Mouse (Mus musculus): Measurements from ENCODE around the gene Rpn2. TPM values are rescaled to one million over a fixed set of nuclear protein-coding genes. Genes with fewer than 3 reads are reported as not detected.

Rpn2 gene
- polyA plus RNA-seq, 1 experiment: 97.0 TPM

DNA sequence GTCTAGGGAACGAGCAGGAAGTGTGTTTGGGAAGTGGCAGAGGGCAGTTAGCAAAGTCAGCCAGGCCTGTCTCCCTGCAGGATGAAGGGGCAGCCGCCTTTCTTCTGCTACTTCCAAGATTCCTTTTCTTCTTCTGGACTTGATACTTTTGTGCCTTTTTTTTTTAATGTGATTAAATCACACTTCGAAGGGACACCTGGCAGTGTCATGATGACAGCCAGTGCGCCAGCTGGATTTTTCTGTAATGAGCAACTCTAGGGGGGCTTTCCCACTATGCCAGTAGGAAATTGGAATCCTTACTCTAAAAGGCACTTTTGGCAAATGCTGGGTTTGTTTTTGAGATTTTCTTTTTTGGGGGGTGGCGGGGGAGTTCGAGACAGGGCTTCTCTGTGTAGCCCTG is 36.7 kb downstream of the Rpn2 start:
- no peak overlapping the region for H3K27ac ChIP-seq (ENCODE audit: control insufficient read depth, insufficient read depth, low read depth, low read length, poor library complexity)
- no peaks in the 10 kb centered on the region for H3K4me1 ChIP-seq (ENCODE audit: control insufficient read depth, insufficient read depth, low read length)
- WGBS: 97% methylated on average over 6 of the region's 6 CpGs
- TF ChIP-seq POLR2A (IDR thresholded peaks at IDR 0.05; ENCODE audit: borderline replicate concordance, control insufficient read depth, low read depth, low read length) (no peak), CTCF (IDR thresholded peaks at IDR 0.05; ENCODE audit: control insufficient read depth, insufficient read depth, low read length) (no peak)
- H3K4me3 ChIP-seq (replicated peaks; ENCODE audit: control insufficient read depth, low read depth, low read length): no peak overlapping the region

DNA sequence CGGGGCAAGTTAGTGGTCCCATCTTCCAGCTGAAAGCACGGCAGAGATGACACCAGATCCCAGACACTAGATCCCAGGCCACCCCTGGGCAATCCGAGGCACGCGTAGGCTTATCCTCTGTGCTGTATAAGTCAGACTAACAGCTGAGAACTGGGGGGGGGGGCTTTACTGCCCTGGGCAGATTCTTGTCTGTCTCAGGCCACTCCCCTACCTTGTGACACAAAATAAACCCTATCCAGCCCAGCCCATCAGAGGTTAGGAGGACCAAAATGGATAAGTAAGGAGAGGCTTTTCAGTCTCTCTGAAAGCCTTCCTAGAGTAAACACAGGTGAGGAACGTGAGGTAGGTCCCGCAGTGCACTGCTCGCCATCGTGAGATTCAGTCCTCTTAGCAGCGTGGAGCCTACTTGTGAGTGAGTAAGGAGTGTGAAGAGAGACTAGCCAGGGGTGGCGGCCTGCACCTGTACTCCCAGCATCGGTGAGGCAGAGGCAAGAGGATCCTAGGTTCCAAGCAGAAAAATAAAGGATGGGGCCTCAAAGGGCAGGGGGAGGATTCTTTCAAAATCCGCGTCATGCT is 37.6 kb downstream of the Rpn2 start:
- TF ChIP-seq CTCF (IDR thresholded peaks at IDR 0.05; ENCODE audit: control insufficient read depth, insufficient read depth, low read length) (no peak), POLR2A (IDR thresholded peaks at IDR 0.05; ENCODE audit: borderline replicate concordance, control insufficient read depth, low read depth, low read length) (no peak)
- Histone ChIP-seq H3K27ac (ENCODE audit: control insufficient read depth, insufficient read depth, low read depth, low read length, poor library complexity) (no peak overlapping the region), H3K4me3 (replicated peaks; ENCODE audit: control insufficient read depth, low read depth, low read length) (no peak overlapping the region), H3K4me1 (ENCODE audit: control insufficient read depth, insufficient read depth, low read length) (no peaks in the 10 kb centered on the region)
- WGBS: 91% methylated on average over 14 of the region's 14 CpGs

DNA sequence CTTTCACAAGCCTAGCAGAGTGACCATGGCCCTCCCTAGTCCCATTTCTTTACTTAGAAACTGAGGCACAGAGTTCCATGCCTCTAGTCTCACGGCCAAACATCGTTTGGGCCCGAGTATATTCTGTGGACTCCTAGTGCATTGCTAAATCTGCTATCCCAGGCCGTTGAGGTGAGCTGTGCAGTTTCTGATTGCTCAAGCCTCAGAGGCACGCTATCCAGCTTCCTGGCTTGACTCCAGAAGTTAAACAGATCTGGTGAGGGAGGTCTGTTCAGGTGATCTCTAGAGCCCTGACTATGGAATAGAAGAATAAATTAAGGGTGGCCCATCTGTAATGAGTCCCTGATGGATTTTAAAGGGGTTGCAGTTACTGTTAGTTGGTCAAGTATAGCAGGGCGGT is 38.4 kb downstream of the Rpn2 start:
- H3K27ac ChIP-seq (ENCODE audit: control insufficient read depth, insufficient read depth, low read depth, low read length, poor library complexity): no peak overlapping the region
- WGBS: 77% methylated on average over 6 of the region's 6 CpGs
- TF ChIP-seq POLR2A (IDR thresholded peaks at IDR 0.05; ENCODE audit: borderline replicate concordance, control insufficient read depth, low read depth, low read length) (no peak), CTCF (IDR thresholded peaks at IDR 0.05; ENCODE audit: control insufficient read depth, insufficient read depth, low read length) (no peak)
- H3K4me1 ChIP-seq (ENCODE audit: control insufficient read depth, insufficient read depth, low read length): no peaks in the 10 kb centered on the region
- no peak overlapping the region for H3K4me3 ChIP-seq (replicated peaks; ENCODE audit: control insufficient read depth, low read depth, low read length)

DNA sequence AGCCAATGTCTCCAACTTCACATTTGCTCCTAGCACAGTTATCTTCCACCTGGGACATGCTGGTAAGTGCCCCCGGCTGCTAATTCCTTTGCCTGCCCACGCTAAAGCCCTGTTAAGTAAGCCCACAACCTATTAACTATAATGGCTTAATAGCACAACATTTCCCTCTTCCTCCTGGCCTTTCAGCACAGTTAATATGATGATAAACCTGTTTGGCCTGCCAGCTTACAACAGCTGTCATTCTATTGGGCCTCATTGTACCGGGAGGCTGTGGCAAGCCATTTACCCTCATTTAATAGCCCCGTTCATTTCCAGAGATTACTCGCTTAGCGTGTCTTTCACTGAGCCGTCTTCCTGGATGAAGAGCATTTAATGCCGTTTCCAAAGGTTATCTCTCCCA is 41.3 kb downstream of the Rpn2 start:
- Histone ChIP-seq H3K27ac (ENCODE audit: control insufficient read depth, insufficient read depth, low read depth, low read length, poor library complexity) (no peak overlapping the region), H3K4me3 (replicated peaks; ENCODE audit: control insufficient read depth, low read depth, low read length) (no peak overlapping the region), H3K4me1 (ENCODE audit: control insufficient read depth, insufficient read depth, low read length) (no peaks in the 10 kb centered on the region)
- WGBS: 95% methylated on average over 8 of the region's 8 CpGs
- TF ChIP-seq POLR2A (IDR thresholded peaks at IDR 0.05; ENCODE audit: borderline replicate concordance, control insufficient read depth, low read depth, low read length): no peak

DNA sequence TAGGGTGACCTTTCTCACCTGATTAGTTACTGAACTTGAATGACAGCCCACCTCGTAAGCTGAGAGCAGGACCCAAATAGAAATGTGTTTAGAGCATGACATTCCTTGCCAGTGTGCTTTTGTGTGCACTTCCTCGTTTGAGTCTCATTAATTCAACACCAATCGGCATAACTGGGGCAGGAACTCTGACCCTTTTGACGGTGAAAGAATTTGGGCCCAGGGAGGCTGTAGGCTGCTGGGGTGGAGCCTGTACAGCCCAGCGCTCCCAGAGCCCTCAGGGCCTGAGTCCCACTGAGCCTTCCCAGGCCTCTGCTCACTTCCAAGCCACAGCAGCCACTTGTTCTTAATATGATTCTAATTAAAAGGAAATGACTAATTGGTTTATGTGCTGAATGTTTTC is 42.1 kb downstream of the Rpn2 start:
- TF ChIP-seq CTCF (IDR thresholded peaks at IDR 0.05; ENCODE audit: control insufficient read depth, insufficient read depth, low read length) (no peak), POLR2A (IDR thresholded peaks at IDR 0.05; ENCODE audit: borderline replicate concordance, control insufficient read depth, low read depth, low read length) (no peak)
- no peaks in the 10 kb centered on the region for H3K4me1 ChIP-seq (ENCODE audit: control insufficient read depth, insufficient read depth, low read length)
- 78% methylated on average over 5 of the region's 5 CpGs for WGBS
- no peak overlapping the region for H3K4me3 ChIP-seq (replicated peaks; ENCODE audit: control insufficient read depth, low read depth, low read length)
- H3K27ac ChIP-seq (ENCODE audit: control insufficient read depth, insufficient read depth, low read depth, low read length, poor library complexity): no peak overlapping the region

- WGBS: 89% methylated on average over 5 of the region's 5 CpGs
- no peak overlapping the region for H3K4me3 ChIP-seq (replicated peaks; ENCODE audit: control insufficient read depth, low read depth, low read length)
- no peak for TF ChIP-seq POLR2A (IDR thresholded peaks at IDR 0.05; ENCODE audit: borderline replicate concordance, control insufficient read depth, low read depth, low read length)
- no peak for TF ChIP-seq CTCF (IDR thresholded peaks at IDR 0.05; ENCODE audit: control insufficient read depth, insufficient read depth, low read length)
- no peak overlapping the region for H3K27ac ChIP-seq (ENCODE audit: control insufficient read depth, insufficient read depth, low read depth, low read length, poor library complexity)
- H3K4me1 ChIP-seq (ENCODE audit: control insufficient read depth, insufficient read depth, low read length): no peaks in the 10 kb centered on the region
These were observed 43.4 kb downstream of the Rpn2 start for GRCm38 (mm10) chr2:157322029-157322766.

DNA sequence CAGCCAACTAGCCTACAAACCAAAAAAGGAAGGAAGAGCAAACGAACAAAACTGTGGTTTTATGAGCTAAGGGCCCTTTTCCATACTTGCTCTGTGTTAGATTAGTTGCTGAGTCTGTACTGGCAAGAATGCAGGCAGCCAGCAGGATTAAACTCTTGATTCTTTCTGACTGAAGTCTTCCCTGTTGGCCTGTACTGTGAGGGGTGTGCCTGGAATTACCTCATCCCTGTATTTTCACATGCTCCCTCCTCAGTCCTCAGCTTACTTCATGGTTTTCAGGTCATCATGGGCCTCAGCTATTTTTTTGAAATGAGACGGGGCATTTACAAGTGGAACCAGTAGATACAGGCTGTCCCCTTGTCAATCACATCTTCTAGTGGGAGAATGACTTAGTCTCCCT is 46.4 kb downstream of the Rpn2 start:
- H3K27ac ChIP-seq (ENCODE audit: control insufficient read depth, insufficient read depth, low read depth, low read length, poor library complexity): no peak overlapping the region
- WGBS: 38% methylated on average over 2 of the region's 2 CpGs
- no peak for TF ChIP-seq POLR2A (IDR thresholded peaks at IDR 0.05; ENCODE audit: borderline replicate concordance, control insufficient read depth, low read depth, low read length)
- TF ChIP-seq CTCF (IDR thresholded peaks at IDR 0.05; ENCODE audit: control insufficient read depth, insufficient read depth, low read length): no peak
- no peak overlapping the region for H3K4me3 ChIP-seq (replicated peaks; ENCODE audit: control insufficient read depth, low read depth, low read length)
- H3K4me1 ChIP-seq (ENCODE audit: control insufficient read depth, insufficient read depth, low read length): no peaks in the 10 kb centered on the region

DNA sequence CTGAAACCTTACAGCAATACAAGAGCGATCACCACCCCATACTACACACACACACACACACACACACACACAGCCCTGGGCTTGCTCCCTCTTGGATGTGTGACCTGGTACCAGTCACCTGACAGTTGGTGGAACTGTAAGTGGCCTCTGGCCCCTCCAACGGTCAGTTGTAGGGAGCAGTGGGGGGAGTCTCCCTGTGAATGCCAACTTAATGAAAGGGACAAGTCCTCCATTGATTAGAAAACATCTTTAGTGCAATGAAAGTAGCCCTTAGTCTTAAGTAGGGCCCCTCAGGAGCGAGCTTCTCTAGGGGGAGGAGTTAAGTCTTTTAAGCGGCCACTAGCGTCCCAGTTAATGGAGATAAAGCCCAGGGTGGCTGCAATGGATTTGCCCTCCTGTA is 49.3 kb downstream of the Rpn2 start:
- TF ChIP-seq POLR2A (IDR thresholded peaks at IDR 0.05; ENCODE audit: borderline replicate concordance, control insufficient read depth, low read depth, low read length) (no peak), CTCF (IDR thresholded peaks at IDR 0.05; ENCODE audit: control insufficient read depth, insufficient read depth, low read length) (no peak)
- H3K4me3 ChIP-seq (replicated peaks; ENCODE audit: control insufficient read depth, low read depth, low read length): no peak overlapping the region
- H3K4me1 ChIP-seq (ENCODE audit: control insufficient read depth, insufficient read depth, low read length): no peaks in the 10 kb centered on the region
- H3K27ac ChIP-seq (ENCODE audit: control insufficient read depth, insufficient read depth, low read depth, low read length, poor library complexity): no peak overlapping the region
- 78% methylated on average over 5 of the region's 5 CpGs for WGBS

Data from bone marrow, adult 2 months (tissue).